Mouse (Mus musculus): ENCODE results near the gene Slc16a12.

GRCm38 (mm10) chr19:34753243-34753642 lies 6.2 kb upstream of the Slc16a12 start:
- TF ChIP-seq CHD2 (IDR thresholded peaks at IDR 0.05; ENCODE audit: low read depth, low read length): no peak
- TF ChIP-seq ZNF384 (IDR thresholded peaks at IDR 0.05; ENCODE audit: low read depth, low read length): no peak
- no peak for TF ChIP-seq ZC3H11A (IDR thresholded peaks at IDR 0.05; ENCODE audit: borderline replicate concordance, low read depth, low read length)

All from ES-E14 (cell line).